Mouse (Mus musculus) lung, embryonic 14.5 days (tissue): ENCODE measurements around the gene Lrrc3b. TPM values are rescaled to one million over a fixed set of nuclear protein-coding genes. Genes with fewer than 3 reads are reported as not detected.

Source experiments
- ATAC-seq: fragments of 200-750 bp; cut with Nextera tagmentation; 2 replicates; pipeline ENCODE4 v1.8.0; 2017; ENCODE audit warnings: mild to moderate bottlenecking, moderate TSS enrichment, moderate library complexity; ENCODE audit not compliant: insufficient read depth
- DNase-seq: peaks from one replicate; pipeline ENCODE4 v3.0.0-alpha.2; 2015
- H3K27ac ChIP-seq: fragments of 300-500 bp; sonication (generic); 2 replicates; pipeline ENCODE4 v1.5.1; 2014; ENCODE audit warnings: low read depth, mild to moderate bottlenecking, moderate library complexity
- H3K27me3 ChIP-seq: fragments of 300-500 bp; sonication (generic); 2 replicates; pipeline ENCODE4 v1.6.1; 2014; ENCODE audit warnings: low read length, control low read depth; ENCODE audit not compliant: insufficient read depth
- H3K36me3 ChIP-seq: fragments of 300-500 bp; sonication (generic); 2 replicates; pipeline ENCODE4 v1.6.1; 2014; ENCODE audit warnings: control low read depth; ENCODE audit not compliant: insufficient read depth
- H3K4me1 ChIP-seq: fragments of 300-500 bp; sonication (generic); 2 replicates; pipeline ENCODE4 v1.6.1; 2014; ENCODE audit warnings: antibody characterized with exemption, control low read depth; ENCODE audit not compliant: insufficient read depth
- H3K4me2 ChIP-seq: fragments of 300-500 bp; sonication (generic); 2 replicates; pipeline ENCODE4 v1.6.1; 2014; ENCODE audit warnings: mild to moderate bottlenecking
- H3K4me3 ChIP-seq: fragments of 300-500 bp; sonication (generic); 2 replicates; pipeline ENCODE4 v1.5.1; 2014; ENCODE audit warnings: low read depth, low read length
- H3K9ac ChIP-seq: fragments of 300-500 bp; sonication (generic); 2 replicates; pipeline ENCODE4 v1.6.1; 2014
- H3K9me3 ChIP-seq: fragments of 300-500 bp; sonication (generic); 2 replicates; pipeline ENCODE4 v1.6.1; 2016; ENCODE audit warnings: low read depth, low read length, control low read depth
- CTCF ChIP-seq: IDR thresholded peaks from 2 replicates; pipeline ENCODE4 v1.5.1; 2016; ENCODE audit warnings: antibody characterized with exemption, low read depth
- WGBS: fragments of 180-500 bp; shearing (Covaris S2); extraction: QIAGEN DNeasy Blood & Tissue Kit; methylation state at CpG from one replicate; pipeline ENCODE4 v1.1.7; 2014; 5-methylcytosine and 5-hydroxymethylcytosine counted together
- polyA plus RNA-seq: library from polyadenylated mRNA; unstranded; fragments of >200 nt; fragmentation: Nextera tagmentation; extraction: Ambion mirVana; gene quantifications from 2 replicates; pipeline ENCODE4 v1.2.1, GENCODE M21; 2014

The Lrrc3b gene
- polyA plus RNA-seq = 2.5 and 3.0 TPM in 2 replicates

DNA sequence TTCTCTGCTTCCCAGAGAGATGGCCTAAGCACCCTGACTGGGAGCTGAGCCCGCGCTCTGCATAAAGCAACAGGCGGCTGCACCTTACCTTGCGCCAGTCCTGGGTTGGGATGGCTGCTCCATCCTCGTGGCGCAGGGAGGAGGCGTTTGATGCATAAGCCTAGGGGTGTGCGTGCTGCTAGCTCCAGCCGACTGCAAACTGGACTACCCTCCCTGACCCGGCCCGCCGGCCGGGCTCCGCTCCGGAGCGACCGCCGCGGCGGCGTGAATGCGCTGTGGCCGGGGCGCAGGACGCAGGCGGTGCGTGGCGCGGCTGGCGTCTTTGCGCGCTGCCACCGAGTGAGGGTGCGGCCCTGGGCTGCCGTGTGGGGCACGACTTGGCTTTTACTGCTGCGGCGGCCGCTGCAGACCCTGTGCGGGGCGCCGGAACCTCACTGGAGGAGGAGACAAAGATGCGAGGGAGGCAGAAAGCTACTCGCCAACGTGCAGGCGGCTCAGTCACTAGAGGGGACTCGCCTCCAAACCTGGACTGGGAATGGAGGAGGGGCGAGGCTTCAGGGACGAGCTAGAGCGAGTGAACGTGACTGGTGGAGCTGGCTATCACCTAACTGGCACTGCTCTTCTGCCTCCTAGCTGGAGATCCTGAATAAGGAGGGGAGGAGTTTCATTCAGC is at the start of gene Lrrc3b:
Lrrc3b (minus strand) TSS at position 503 of the 673 bp plus-strand sequence.
- H3K27ac ChIP-seq = no peak within 1 kb of the TSS
- H3K4me1 ChIP-seq = no peaks in the 10 kb centered on the region
- H3K27me3 ChIP-seq = peaks cover 15% of the 10 kb centered on the region
- peak within 1 kb of the TSS; percentile 91 for H3K4me2 ChIP-seq
- WGBS = under 1% methylated on average over 50 of the region's 51 CpGs
- H3K9ac ChIP-seq = peak within 1 kb of the TSS; percentile 53
- H3K9me3 ChIP-seq = no peaks in the 10 kb centered on the region
- ATAC-seq (peak; percentile 91), DNase-seq (peak; percentile 59)
- TF ChIP-seq CTCF = no peak; the same call in 1 of the 2 replicates
- peak within 1 kb of the TSS; percentile 53 for H3K4me3 ChIP-seq
- H3K36me3 ChIP-seq = no peaks in the 10 kb centered on the region

DNA sequence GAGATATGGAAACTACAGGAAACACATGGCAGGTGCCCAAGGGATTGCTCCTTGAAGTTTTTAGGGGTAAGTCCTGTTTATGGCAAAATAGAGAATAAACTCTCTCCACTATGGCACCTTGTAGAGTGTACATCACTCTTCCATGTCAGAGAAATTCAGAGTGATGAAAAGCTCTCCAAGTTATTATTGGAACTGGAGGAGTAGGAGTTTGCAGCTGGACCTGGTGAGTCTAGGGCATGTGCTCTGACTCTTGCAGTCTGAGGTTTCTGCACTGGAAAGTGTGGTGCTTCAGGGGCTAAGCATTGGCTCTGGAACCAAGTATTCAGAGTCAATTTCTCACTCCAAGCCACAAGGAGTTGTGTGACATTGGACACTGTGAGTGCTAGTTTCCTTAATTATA is 38.9 kb upstream of the Lrrc3b start:
- H3K4me3 ChIP-seq = no peak overlapping the region
- H3K27ac ChIP-seq = no peak overlapping the region
- no peak overlapping the region for H3K4me2 ChIP-seq
- no peaks in the 10 kb centered on the region for H3K36me3 ChIP-seq
- DNase-seq (no peak), ATAC-seq (no peak)
- H3K9ac ChIP-seq = no peak overlapping the region
- H3K9me3 ChIP-seq = no peaks in the 10 kb centered on the region
- no peaks in the 10 kb centered on the region for H3K4me1 ChIP-seq
- H3K27me3 ChIP-seq = no peaks in the 10 kb centered on the region
- TF ChIP-seq CTCF = no peak

DNA sequence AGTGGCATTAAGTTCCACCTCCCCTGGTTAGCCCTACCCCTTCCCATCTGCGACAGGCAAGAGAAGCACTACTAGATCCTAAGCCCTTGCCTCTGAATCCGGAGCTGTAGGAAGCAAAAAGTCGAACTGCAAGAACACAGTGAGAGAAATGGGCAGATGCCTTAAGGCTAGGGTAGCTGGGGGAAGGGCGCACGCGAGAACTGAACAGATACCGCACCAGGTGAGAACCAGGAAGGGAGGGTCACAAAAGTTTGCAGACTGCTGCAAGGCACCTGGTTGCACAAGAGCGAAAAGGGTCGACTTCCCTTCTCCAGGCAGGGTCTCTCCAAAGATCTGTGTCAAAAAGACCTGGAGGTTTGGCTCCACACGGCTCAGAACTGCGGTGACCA is 697 bp downstream of the Lrrc3b start:
- DNase-seq (peak; percentile 23), ATAC-seq (peak; percentile 60)
- peak overlapping the region; percentile 91 for H3K4me2 ChIP-seq
- H3K4me1 ChIP-seq = no peaks in the 10 kb centered on the region
- TF ChIP-seq CTCF = no peak
- H3K27me3 ChIP-seq = peaks cover 15% of the 10 kb centered on the region
- 2% methylated on average over 11 of the region's 11 CpGs for WGBS
- no peak overlapping the region for H3K27ac ChIP-seq
- H3K36me3 ChIP-seq = no peaks in the 10 kb centered on the region
- no peaks in the 10 kb centered on the region for H3K9me3 ChIP-seq
- peak overlapping the region; percentile 53 for H3K4me3 ChIP-seq
- H3K9ac ChIP-seq = peak overlapping the region; percentile 53

DNA sequence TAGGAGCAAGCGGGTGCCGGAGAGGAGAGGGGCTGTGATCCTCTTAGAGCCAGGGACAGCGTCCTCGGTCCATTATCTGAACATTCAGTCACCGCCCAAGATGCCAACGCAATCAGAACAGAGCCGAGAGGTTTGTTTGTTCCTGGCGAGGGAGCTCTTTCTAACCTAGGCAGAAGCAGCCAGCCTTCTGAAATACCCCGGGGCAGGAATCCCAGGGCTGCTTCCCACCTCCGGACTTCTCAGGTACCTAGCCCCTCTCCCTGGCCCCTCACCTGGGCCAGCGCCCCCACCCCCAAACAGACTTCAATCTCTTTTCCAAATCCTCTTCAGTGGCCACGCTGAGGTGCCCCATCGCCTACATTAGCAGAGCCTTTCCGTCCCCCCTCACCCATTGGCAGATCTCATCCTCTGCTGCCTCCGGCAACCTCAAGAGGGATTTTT is 1.3 kb downstream of the Lrrc3b start:
- ATAC-seq = no peak
- 2% methylated on average over 15 of the region's 15 CpGs for WGBS
- no peak overlapping the region for H3K27ac ChIP-seq
- no peaks in the 10 kb centered on the region for H3K36me3 ChIP-seq
- peaks cover 15% of the 10 kb centered on the region for H3K27me3 ChIP-seq
- no peaks in the 10 kb centered on the region for H3K4me1 ChIP-seq
- peak overlapping the region; percentile 53 for H3K4me3 ChIP-seq
- DNase-seq = peak; percentile 18
- TF ChIP-seq CTCF = no peak
- peak overlapping the region; percentile 53 for H3K9ac ChIP-seq
- peak overlapping the region; percentile 91 for H3K4me2 ChIP-seq
- H3K9me3 ChIP-seq = no peaks in the 10 kb centered on the region

DNA sequence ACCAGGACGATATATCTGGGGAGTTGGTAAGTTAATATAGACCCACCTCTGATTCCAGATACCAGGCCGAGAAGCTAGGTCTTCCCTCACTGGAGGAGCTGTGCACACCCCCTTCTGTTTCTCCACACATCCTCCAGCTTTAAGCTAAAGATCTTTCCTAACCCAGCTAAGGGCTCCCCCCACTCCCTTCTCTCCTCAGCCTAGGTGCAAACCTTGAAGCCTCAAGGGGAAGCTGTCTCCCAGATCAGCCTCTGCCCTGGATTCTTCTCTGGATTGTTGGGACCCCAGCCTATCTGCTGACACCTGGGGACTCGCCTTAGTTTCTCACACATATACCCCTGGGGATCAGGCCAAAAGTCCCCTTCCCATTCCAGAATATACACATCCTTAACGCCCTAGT is 1.7 kb downstream of the Lrrc3b start:
- WGBS = 46% methylated on average over 4 of the region's 4 CpGs
- Histone ChIP-seq H3K9me3 (no peaks in the 10 kb centered on the region), H3K4me1 (no peaks in the 10 kb centered on the region), H3K36me3 (no peaks in the 10 kb centered on the region), H3K4me3 (no peak overlapping the region; the same call in 1 of the 2 replicates), H3K27me3 (peaks cover 15% of the 10 kb centered on the region), H3K9ac (no peak overlapping the region), H3K4me2 (peak overlapping the region; percentile 91), H3K27ac (no peak overlapping the region)
- TF ChIP-seq CTCF = no peak
- DNase-seq (no peak), ATAC-seq (no peak)

DNA sequence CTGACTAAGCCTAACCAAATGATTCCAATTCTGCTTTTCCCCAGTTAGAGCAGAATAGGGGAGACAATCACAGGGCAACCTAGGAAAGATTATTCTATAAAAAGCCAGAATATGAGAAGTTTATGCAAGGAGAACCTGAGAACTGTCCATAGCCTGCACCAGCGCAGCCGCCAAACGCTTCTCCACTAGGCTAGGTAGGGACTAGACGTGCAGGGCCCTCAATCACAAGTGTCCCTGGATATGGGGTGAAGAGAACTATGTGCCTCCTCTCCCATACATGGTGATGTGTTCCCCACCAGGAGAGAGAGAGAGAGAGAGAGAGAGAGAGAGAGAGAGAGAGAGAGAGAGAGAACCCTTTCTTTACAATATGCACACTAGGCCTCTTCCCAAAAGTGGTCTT is 2.2 kb downstream of the Lrrc3b start:
- Histone ChIP-seq H3K9me3 (no peaks in the 10 kb centered on the region), H3K4me3 (no peak overlapping the region), H3K27ac (no peak overlapping the region), H3K9ac (no peak overlapping the region), H3K27me3 (peaks cover 15% of the 10 kb centered on the region), H3K4me2 (no peak overlapping the region), H3K4me1 (no peaks in the 10 kb centered on the region), H3K36me3 (no peaks in the 10 kb centered on the region)
- DNase-seq = no peak
- no peak for ATAC-seq
- WGBS = 92% methylated on average over 4 of the region's 4 CpGs
- TF ChIP-seq CTCF = no peak

DNA sequence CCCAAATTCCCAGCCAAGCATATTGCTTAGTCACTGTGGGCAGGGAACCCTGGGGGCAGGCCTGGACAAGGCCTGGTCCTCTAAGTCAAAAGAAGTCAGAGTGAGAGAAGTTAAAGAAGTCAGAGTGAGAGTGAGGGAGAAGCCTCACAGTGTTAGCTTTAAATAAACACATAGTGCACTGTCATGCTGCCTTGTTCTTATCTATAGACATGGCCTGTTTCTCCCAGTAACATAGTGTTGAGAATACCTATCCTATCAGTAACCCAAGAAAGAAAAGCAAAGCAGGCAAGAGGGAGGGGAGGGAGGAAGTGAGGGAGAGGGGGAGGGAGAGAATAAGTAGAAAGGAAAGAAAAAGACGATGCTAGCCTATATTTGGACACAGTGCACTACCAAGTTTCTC is 6.4 kb downstream of the Lrrc3b start:
- H3K27ac ChIP-seq = no peak overlapping the region
- H3K4me2 ChIP-seq = no peak overlapping the region
- 33% methylated on average over 1 of the region's 1 CpGs for WGBS
- no peak overlapping the region for H3K4me3 ChIP-seq
- H3K9ac ChIP-seq = no peak overlapping the region
- H3K4me1 ChIP-seq = no peaks in the 10 kb centered on the region
- no peaks in the 10 kb centered on the region for H3K9me3 ChIP-seq
- no peaks in the 10 kb centered on the region for H3K36me3 ChIP-seq
- H3K27me3 ChIP-seq = 0 out of 2 replicates have a peak, but pooled peaks cover 5% of the 10 kb centered on the region
- DNase-seq (no peak), ATAC-seq (no peak)
- no peak for TF ChIP-seq CTCF
